Mouse (Mus musculus) splenic B cell, adult 2 months (primary cell): Measurements from ENCODE around the gene 4933427D14Rik.

ENCODE experiments used
- DNase-seq: peaks from one replicate; pipeline ENCODE4 v3.0.0-alpha.2; 2011; ENCODE audit warnings: low read depth, low spot score
- H3K27me3 ChIP-seq: 2 replicates; pipeline ENCODE4 v1.6.1; 2012; ENCODE audit warnings: mild to moderate bottlenecking, low read length, moderate library complexity, mixed read lengths; ENCODE audit not compliant: control insufficient read depth, poor library complexity, insufficient read depth, severe bottlenecking
- H3K36me3 ChIP-seq: 2 replicates; pipeline ENCODE4 v1.6.1; 2012; ENCODE audit warnings: mild to moderate bottlenecking, low read length, moderate library complexity, mixed read lengths; ENCODE audit not compliant: control insufficient read depth, poor library complexity, insufficient read depth, severe bottlenecking

4933427D14Rik gene

GRCm38 (mm10) chr11:72142889-72143288, 64.4 kb downstream of the 4933427D14Rik start:
- no peaks in the 10 kb centered on the region; the same call in 1 of the 2 replicates for H3K27me3 ChIP-seq
- no peak for DNase-seq
- H3K36me3 ChIP-seq, result no peaks in the 10 kb centered on the region

- DNase-seq, result no peak
- Histone ChIP-seq H3K27me3 (no peaks in the 10 kb centered on the region; the same call in 1 of the 2 replicates), H3K36me3 (no peaks in the 10 kb centered on the region)
These were observed 67.1 kb downstream of the 4933427D14Rik start for GRCm38 (mm10) chr11:72140198-72140597.

- H3K36me3 ChIP-seq, result no peaks in the 10 kb centered on the region
- H3K27me3 ChIP-seq, result peaks cover 3% of the 10 kb centered on the region; the same call in 1 of the 2 replicates
- no peak for DNase-seq
These were observed 70.9 kb downstream of the 4933427D14Rik start for GRCm38 (mm10) chr11:72136231-72136982.

GRCm38 (mm10) chr11:72135383-72136158, 71.7 kb downstream of the 4933427D14Rik start, which contains the start of gene Pitpnm3:
Pitpnm3 (minus strand) TSS chr11:72135778.
- no peaks in the 10 kb centered on the region for H3K36me3 ChIP-seq
- H3K27me3 ChIP-seq, result peaks cover 3% of the 10 kb centered on the region; the same call in 1 of the 2 replicates
- no peak for DNase-seq

GRCm38 (mm10) chr11:72134536-72135382, 72.5 kb downstream of the 4933427D14Rik start:
- no peaks in the 10 kb centered on the region for H3K36me3 ChIP-seq
- DNase-seq, result no peak

GRCm38 (mm10) chr11:72133075-72133474, 74.2 kb downstream of the 4933427D14Rik start:
- DNase-seq, result no peak
- Histone ChIP-seq H3K36me3 (no peaks in the 10 kb centered on the region), H3K27me3 (0 out of 2 replicates have a peak, but pooled peaks cover 3% of the 10 kb centered on the region)

More at GRCm38 (mm10) chr11:72134536-72135382, 72.5 kb downstream of the 4933427D14Rik start:
- H3K27me3 ChIP-seq, result peaks cover 3% of the 10 kb centered on the region; the same call in 1 of the 2 replicates

GRCm38 (mm10) chr11:72132266-72132665, 75.0 kb downstream of the 4933427D14Rik start:
- DNase-seq, result no peak
- H3K27me3 ChIP-seq, result 0 out of 2 replicates have a peak, but pooled peaks cover 3% of the 10 kb centered on the region
- no peaks in the 10 kb centered on the region for H3K36me3 ChIP-seq

GRCm38 (mm10) chr11:72131697-72132096, 75.6 kb downstream of the 4933427D14Rik start:
- H3K27me3 ChIP-seq, result 0 out of 2 replicates have a peak, but pooled peaks cover 3% of the 10 kb centered on the region

GRCm38 (mm10) chr11:72130905-72131304, 76.4 kb downstream of the 4933427D14Rik start:
- no peaks in the 10 kb centered on the region for H3K36me3 ChIP-seq
- no peak for DNase-seq
- 0 out of 2 replicates have a peak, but pooled peaks cover 3% of the 10 kb centered on the region for H3K27me3 ChIP-seq

More at GRCm38 (mm10) chr11:72131697-72132096, 75.6 kb downstream of the 4933427D14Rik start:
- no peaks in the 10 kb centered on the region for H3K36me3 ChIP-seq
- DNase-seq, result no peak

GRCm38 (mm10) chr11:72130472-72130871, 76.8 kb downstream of the 4933427D14Rik start:
- no peak for DNase-seq
- Histone ChIP-seq H3K27me3 (0 out of 2 replicates have a peak, but pooled peaks cover 3% of the 10 kb centered on the region), H3K36me3 (no peaks in the 10 kb centered on the region)

- 0 out of 2 replicates have a peak, but pooled peaks cover 3% of the 10 kb centered on the region for H3K27me3 ChIP-seq
- DNase-seq, result no peak
These were observed 77.2 kb downstream of the 4933427D14Rik start for GRCm38 (mm10) chr11:72130021-72130420.

GRCm38 (mm10) chr11:72129032-72129894, 78.0 kb downstream of the 4933427D14Rik start:
- no peak for DNase-seq
- no peaks in the 10 kb centered on the region for H3K36me3 ChIP-seq
- H3K27me3 ChIP-seq, result no peaks in the 10 kb centered on the region

More at GRCm38 (mm10) chr11:72130021-72130420, 77.2 kb downstream of the 4933427D14Rik start:
- H3K36me3 ChIP-seq, result no peaks in the 10 kb centered on the region

GRCm38 (mm10) chr11:72127450-72128189, 79.6 kb downstream of the 4933427D14Rik start:
- Histone ChIP-seq H3K36me3 (no peaks in the 10 kb centered on the region), H3K27me3 (no peaks in the 10 kb centered on the region)
- no peak for DNase-seq
